Mouse (Mus musculus): ENCODE measurements around the gene Upk3a.

Upk3a gene

DNA sequence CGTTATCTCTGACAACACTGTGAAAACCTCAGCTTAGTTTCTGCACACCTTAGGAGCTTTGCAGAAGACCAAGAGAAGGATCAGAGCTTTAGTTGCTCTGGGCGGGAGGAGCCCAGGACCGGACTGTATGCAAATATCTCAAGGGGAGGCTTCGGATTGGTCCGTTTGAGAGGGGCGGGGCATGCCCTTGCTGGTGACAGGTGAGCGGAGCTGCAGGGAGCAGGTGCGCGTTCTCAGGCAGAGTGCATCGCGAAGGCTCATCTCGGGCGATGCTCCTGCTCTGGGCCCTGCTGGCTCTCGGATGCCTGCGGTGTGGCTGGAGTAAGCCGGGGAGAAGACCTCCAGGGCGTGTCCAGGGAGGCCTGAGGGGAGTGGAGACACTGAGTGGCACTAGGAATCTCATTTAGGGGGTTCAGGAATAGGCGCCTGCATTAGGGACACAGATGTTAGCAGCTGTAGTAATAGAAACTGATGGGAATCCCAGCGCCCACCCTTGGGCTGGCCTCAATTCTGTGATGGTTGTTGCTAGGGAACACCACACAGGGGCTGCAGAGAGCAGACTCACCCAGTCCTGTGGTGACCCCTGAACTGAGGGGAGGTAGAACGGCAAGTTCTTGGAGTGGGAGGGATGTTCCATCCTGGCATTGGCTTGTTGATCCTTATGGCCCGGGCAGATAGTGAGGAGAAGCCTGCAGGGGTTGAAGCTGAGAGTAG, at the start of gene Upk3a:
TSS of gene Upk3a (plus strand) at position 191 of the 714 bp plus-strand sequence.
- no peak for DNase-seq (ENCODE audit: low read depth, low spot score)

DNA sequence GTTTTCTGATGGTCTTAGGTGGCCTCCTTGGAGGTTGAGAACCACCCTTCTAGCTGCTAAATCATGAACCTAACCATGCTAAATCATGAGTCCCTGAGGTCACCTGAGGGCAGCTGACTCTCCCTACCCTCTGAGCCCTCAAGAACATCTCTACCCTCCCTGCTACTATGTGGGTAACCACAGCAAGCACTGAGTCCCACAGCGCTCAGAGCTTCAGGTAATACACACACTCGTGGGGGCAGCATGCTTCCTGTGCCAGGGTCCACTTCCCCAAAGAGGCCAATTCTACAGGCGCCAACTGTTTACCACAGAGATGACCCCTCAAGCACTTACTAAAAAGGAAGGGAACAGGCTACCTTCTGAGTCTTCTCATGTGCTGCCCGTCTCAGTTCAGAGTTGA, 48.4 kb upstream of the Upk3a start:
- DNase-seq (ENCODE audit: low read depth, low spot score), result no peak

DNA sequence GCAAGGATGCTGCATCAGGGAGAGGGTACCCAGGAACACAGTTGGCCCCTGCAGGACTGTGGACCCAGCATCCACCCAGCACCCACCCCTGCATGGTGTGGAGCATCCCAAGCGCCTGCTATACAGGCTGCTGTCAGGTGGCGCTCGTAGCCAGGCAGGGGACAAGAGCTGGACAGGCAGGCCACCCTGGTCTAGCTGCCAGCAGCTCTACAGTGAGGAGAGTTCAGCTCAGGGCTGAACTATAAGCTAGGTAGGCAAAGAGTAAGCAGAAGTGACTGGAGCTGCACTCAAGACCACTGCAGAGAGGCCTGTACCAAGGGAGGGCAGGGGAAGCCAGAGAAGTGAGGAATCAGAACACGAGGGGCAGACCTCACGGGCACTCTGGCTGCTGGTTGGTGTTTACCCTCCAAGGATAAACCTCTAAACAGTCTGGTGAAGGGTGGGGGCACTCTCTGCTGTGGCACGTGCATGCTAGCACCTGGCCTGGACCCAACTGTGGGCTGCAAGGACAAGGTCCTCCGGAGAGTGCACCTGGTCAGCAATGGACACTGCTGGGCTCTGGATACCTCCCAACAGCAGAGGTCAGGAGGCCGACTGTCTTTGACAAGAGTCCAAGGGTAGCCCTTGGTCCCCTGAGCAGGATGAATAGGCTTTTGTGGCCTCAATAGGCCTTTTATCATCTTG, 43.9 kb upstream of the Upk3a start:
- no peak for DNase-seq (ENCODE audit: low read depth, low spot score)

DNA sequence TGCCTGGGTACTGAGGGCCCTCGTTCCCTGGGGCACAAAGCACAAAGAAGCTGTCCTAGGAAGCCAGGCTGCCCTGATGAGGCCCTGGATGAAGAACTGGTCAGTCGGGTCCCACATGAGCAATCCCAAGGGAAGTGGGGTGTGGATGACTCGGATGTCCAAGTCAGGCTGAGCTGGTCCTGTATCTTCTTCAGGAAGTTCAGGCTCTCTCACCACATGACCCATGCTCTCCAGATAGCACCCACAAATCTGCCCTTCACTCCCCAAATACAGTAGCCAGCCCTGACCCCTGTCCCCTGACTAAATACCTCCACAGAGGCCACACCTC, 43.4 kb upstream of the Upk3a start:
- no peak for DNase-seq (ENCODE audit: low read depth, low spot score)

DNA sequence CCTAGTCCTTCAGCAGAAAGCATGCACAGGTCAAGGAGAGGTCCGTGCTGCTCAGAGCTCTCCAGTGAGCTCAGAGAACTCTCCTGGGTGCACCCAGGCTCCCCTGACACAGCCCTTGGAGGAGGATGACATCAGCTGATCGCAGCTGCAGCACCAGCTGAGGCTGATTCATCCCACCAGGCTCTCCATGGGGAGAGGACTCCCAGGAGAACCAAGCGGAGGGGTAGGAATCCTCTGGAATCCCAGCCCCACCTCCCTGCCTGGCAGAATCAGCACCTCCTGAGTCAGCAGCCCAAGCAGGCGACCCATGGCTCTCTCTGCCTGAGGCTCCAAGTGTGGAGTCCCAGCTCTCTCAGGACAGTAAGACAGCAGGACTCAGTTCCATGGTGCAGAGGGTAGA, 41.2 kb upstream of the Upk3a start:
- no peak for DNase-seq (ENCODE audit: low read depth, low spot score)

DNA sequence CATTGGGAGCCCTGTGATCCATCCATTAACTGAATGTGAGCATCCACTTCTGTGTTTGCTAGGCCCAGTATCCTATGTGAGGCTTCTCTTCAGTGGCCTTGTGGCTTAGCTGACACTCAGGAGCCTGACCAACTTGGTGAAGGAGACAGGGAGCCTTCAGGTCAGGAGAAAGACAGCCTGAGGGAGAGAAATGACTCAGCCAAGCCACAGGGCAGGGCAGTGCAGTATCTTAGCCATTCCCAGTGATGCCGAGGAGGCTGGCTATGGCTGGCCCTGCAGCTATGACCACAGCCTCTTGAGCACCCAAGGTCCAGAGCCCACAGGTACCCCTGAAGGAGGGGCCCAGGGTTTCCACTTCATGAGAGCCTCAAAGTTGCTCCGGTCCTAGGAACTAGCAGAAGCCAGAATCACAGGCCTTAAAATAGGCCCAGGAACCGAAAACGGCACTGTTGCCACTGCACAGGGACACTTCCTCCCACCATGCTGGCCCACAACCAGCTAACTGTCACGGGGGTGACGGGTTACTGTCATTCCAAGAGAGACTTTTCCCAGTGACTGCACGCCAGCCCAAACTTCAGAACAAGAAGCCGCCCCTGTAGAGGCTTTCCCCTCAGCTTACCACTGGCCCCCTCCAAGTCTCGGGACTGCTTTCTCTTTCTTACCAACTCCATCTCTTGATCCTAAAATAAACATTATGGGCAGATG, 35.2 kb upstream of the Upk3a start:
- no peak for DNase-seq (ENCODE audit: low read depth, low spot score)

DNA sequence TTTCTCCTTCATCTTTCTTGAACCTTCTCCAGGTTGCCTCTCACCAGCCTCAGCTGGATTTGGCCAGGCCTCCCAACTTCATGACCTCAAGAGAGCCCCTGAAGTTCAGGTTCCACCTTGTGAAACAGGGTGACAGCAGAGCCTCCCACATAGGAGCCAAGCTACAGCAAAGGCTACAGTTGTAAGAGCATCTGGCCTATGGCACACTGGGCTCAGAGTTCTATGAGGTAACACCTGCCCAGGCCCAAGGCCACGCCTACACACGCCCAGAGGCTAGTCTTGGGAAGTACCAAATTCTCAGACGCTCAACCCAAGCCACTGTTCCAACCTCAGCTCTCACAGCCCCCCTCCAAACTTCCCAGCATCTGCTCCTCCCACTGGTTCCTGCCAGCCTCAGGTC, 34.1 kb upstream of the Upk3a start:
- DNase-seq (ENCODE audit: low read depth, low spot score), result no peak

DNA sequence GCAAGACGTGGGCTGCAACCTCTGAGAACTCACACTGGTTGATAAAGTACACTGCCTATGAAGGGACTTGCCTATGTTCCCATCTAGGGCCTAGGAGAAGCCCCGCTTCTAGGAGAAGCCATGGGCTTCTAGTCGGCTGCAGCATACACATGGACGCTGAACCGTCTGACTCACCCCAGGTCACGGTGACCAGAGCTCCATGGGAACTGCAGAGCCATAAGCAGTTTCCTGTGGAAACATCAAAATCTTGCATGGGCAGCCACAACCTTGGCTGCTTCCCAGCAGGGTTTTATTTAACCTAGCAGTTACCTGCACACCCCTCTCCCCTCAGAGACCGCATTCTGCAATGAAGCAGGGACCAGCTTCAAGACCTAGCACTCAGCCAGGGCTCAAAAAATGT, 33.2 kb upstream of the Upk3a start:
- no peak for DNase-seq (ENCODE audit: low read depth, low spot score)

DNA sequence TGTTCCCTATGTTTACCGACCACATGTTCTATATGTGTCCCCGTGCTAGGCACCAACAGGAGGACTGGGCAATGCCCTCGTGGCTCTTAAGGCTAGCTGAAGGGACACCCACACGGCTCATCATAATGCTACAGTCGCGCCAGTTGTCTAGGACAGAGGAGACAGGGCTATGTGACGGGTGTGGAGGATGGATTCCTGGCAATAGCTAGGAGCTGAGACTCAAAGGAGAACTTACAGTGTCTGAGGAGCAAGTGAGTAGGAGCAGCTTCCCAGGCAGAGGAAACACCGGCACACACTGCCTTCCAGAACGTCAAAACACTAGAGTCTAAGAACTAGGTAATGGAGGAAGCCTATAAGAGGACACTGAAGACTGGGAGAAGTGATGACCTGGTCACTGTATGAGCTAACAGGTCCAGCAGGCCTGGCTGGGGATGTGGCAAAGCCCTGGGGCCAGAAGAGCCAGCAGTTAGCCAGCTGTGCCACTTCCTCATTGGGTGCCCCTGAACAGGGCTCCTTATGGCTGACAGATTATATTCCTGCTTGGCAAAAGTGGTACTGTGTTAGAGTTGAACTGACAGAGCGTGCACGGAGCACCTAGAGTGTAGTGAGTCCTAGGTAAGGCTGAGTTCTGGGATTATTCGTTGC, 31.3 kb upstream of the Upk3a start:
- DNase-seq (ENCODE audit: low read depth, low spot score), result no peak

DNA sequence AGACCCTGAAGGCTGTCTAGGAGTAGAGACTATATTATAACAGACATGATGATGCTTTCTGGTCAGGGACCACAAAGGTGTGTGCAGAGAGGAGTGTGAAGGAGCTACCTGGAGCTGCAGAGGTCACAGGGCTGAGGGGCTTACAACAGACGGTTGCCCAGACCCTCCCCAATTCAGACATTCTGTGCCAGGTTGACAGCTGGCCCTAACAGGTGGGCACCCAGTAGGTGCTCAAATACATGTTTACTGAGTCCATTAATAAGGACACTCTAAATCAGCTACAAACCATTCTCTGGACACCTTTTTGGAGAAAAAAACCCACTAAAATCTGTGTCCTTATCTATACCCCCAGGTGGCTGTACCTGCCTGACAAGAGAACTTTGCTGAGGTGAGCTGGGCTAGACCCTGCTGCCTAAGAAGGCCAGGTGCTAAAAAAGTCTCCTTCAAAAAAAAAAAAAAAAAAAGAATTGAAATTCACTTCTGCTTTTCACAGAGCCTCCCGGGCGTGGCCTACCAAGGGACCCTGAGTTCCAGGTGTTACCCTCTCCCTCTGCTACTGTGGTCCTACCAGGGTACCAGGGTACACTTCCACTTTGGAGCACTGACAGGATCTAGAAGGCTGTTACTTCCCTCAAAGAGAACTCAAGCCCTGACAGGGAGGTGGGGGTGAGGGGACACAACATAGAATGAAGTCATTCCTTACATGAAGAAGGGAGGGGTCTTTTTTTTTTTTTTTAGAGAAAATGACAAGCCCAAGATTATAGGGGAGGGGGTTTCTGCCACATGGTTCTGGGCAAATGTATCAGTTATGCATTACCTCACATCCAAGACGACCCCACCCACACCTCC, 30.5 kb upstream of the Upk3a start:
- no peak for DNase-seq (ENCODE audit: low read depth, low spot score)

DNA sequence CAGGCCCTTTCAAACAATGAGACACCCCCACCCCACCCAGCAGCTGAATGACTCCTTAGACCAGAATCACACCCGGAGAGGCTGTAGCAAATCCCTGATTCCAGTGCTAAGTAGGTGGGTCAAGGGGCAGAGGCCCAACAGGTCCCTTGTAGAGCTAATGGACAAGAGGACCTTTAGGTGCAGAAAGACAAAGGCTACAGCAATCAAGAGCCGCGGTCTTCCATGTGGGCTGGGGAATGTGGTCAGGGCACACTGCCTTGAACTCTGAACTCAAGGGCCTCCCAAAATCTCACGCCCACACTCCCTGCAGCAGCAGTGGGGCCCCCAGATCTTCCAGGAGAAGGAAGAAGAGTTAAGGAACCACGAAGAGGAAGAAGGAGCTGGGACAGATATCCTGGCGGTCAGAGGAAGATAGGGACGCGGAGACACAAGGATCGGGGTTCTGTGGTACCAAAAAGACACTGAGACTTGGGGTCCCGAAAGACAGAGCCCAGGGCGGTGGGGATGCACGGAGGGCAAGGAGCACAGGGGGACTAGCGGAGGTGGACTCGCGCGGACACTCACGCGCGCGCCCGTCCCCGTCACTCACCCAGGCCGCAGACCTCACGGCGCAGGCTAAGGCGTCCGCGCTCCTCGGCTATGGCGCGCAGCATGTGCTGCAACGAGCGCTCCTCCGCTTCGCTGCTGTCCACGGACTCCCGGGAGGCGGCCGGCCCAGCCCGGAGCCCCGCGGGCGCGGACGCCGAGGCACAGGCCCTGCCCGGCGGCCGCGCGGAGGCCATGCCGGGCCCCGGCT, 29.7 kb upstream of the Upk3a start:
- peak; percentile 16 for DNase-seq (ENCODE audit: low read depth, low spot score)

DNA sequence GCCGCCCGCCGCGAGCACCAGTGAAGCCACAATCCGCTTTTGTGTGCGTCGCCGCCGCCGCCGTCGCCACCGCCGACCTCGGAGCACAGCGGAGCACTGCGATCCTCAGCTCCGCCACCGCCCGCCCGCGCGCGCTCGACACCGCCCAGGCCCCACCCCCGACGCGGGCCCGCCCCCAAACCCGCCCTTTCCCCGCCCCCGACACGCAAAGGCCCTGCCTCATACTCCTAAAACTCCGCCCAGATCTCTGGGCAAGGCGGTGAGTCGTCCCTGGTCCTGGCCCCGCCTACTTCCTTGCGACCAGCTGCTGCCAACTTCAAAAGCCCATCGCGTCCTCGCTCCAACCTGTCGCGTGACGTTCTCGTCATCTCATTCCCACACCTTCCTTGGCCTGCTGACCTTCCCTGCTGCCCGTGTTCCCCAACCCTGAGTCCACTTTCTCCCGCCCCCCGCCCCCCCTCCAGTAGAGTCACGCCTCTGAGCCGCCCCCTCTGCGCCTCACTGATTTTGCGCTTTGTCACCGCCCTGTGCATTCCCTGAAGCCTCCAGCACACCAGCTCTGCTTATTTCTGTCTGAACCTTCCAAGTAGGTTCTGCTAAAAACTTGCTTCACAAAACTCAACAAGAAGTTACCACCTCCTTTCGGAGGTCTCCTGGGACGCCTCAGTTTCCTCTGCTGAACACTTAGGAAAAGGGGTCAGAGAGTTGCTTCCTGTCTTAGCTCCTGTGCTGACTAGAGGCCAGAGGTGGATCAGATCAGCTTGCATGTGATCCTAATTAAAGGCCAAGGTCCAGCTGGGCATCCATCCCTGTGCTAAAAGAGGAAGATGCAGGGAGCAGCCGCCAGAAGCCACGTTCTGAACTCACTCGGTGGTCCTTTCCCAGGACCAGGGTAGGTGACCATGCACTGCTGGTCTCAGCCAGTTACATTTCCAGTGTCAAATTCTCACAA, 28.8 kb upstream of the Upk3a start, which contains the start of gene 5031439G07Rik:
TSS of gene 5031439G07Rik (minus strand) at position 678 of the 952 bp plus-strand sequence.
- DNase-seq (ENCODE audit: low read depth, low spot score), result peak; percentile 94

DNA sequence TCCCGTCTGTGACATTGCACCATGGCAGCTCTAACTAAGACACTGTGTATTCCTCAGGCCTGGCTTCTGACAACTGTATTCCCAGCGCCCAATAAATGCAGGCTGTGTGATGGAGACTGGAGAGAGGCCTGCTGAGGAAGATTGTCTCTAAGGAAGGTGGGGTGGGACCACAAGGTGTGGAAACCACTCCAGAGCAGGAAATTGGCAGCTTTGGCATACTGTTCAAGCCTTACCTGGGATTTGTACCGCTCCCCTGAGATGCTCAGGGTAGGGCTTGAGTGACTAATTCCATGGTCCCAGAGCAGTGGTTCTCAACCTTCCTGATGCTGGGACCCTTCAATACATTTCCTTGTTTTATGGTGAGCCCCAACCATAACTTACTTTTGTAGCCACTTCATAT, 27.8 kb upstream of the Upk3a start:
- no peak for DNase-seq (ENCODE audit: low read depth, low spot score)

DNA sequence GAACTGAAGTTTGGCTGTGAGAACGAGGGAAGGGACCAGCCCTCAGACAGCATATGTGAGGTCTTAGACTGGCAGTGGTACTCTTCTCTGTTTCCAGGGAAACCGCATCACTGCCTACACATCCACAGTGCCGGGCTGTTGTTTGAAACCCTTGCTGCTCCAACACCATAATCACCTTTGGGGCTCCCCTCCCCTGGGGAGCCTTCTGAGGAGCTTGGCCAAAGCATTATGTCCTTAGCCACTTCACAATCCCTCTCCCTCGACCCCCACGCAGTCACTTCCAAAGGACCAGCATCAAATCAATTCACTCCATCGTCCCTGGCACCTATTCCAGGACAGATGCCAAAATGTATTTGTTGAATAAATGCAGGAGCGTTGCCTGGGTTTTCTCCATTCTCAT, 27.2 kb upstream of the Upk3a start:
- DNase-seq (ENCODE audit: low read depth, low spot score), result no peak

DNA sequence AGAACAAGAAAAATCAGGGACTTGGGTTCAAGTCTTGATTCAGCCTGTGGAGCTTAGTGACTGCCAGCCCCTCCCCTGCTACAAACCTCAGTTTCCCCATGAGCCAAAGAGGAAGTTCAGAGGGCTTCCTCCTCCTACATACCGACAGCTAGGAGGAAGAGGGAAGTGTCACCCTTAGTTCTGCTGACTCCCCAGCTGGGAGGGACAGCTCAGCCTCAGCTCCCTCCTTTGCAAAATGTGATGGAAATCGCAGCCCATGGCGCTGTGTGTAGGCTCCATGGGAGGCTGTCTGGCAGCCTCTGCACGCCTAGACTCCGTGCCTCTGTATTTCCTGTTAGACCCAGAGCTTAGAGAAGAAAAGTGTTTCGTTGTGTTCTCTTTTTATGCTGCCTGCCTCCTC, 22.4 kb upstream of the Upk3a start:
- no peak for DNase-seq (ENCODE audit: low read depth, low spot score)

DNA sequence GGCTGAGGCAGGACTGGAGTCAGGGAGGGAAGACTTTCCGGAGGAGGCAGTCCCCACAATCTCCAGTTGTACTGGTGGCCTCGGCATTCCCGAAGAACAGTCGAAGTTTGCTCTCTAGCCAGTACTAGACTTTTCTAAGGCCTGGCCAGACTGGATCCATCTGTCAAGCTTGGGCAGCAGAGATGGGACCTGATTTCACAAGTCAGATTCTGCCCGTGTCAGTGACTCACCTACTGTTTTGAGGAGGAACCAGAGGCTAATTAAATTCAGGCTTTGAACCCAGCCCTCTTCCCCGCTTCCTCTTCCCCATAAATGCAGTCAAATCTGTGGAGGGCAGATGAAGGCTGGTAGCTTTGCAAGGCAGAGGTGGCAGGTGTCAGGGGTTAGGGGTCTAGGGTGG, 21.9 kb upstream of the Upk3a start:
- no peak for DNase-seq (ENCODE audit: low read depth, low spot score)

DNA sequence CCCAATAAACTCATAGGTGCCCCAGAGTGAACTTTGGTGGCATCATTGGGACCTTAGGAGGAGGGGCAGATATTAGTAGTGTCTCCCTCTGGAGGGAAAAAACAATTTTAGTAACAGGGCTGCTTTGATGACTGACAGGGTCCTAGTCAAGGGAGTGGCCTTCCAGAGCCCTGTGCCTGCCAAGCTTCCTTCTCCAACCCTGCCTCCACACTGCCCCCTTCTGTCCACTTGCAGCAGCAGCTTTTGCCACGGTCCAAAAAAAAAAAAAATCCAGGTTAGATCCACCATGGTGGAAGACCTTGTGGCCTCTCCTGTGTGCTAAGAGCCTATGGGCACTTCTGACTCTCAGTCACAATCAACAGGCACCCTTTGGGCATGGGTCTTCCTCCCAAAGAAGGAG, 21.0 kb upstream of the Upk3a start:
- DNase-seq (ENCODE audit: low read depth, low spot score), result peak; percentile 46

DNA sequence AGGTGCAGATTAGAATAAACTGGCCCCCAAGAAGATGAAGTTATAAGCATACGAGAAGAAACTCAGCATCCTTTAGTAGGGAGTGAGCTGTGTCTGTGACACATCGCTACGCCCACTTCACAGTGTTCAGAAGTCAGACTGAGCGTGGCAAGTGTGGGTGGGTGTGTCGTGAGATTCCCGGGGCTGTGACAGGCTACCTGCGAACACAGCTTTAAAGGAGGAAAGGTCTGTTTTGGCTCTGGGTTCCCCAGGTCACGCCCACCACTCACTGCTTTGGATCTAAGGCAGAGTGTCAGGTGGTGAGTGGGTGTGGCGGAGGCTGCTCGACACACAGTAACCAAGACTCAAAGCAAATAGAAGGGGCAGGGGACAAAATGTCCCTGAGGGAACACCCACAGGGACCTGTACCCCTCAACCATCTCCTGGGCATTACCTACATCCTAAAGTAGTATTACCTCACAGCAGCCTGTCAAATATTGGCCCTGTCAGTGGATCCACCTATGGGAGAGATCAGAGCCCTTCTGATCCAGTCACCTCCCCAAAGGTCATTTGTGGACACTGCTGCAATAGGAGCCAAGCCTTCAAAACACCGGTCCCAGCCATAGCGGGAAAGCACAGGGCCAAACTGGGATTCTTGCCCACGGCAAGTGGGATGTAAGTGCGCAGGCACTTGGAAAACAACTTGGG, 19.0 kb upstream of the Upk3a start:
- DNase-seq (ENCODE audit: low read depth, low spot score), result no peak

DNA sequence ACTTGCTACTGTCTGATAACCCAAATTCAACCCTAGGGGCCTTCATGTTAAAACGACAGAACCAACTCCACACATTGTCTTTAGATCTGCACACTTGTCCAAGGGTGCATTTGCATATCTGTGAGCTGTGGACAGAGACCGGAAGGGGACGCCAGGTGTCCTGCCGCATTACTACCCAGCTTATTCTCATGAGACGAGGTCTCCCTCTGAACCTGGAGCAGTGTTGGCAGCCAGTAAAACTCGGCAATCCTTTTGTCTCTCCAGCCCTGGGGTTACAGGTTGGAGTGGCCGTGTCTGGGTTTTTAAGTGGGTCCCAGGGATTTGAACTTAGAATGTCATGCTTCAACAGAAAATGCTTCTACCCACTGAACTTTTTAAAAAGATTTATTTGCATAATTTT, 17.0 kb upstream of the Upk3a start:
- DNase-seq (ENCODE audit: low read depth, low spot score), result no peak

Measured in embryo, embryonic 11.5 days (tissue).